Mouse (Mus musculus) MEL (cell line): ENCODE results near the gene Mbnl1. TPM values are rescaled to one million over a fixed set of nuclear protein-coding genes. Genes with fewer than 3 reads are reported as not detected.

Experiments used
- DNase-seq: peaks from one replicate; pipeline ENCODE4 v3.0.0; 2011; ENCODE audit warnings: low read depth, low spot score
- H3K27ac ChIP-seq: 2 replicates; pipeline ENCODE4 v1.5.1; 2012; ENCODE audit warnings: low read depth, mild to moderate bottlenecking, control low read depth, low read length, moderate library complexity; ENCODE audit not compliant: control insufficient read depth
- H3K27me3 ChIP-seq, 2 experiments: fragments of 150-350 bp in 1 of 2; sonication (generic) in 1 of 2; 2 replicates each; pipeline ENCODE4 v1.6.1; 2012; ENCODE audit warnings: low read length in 2 of 2, mild to moderate bottlenecking in 2 of 2, improper control_type of control experiment in 1 of 2, moderate library complexity in 1 of 2; ENCODE audit not compliant: insufficient read depth in 2 of 2, control insufficient read depth in 1 of 2
- H3K36me3 ChIP-seq, 2 experiments: 2 replicates each; pipeline ENCODE4 v1.6.1; 2012 to 2014; ENCODE audit warnings: low read length in 2 of 2, improper control_type of control experiment in 1 of 2, inconsistent platforms in 1 of 2, mild to moderate bottlenecking in 1 of 2; ENCODE audit not compliant: insufficient read depth in 2 of 2, control insufficient read depth in 1 of 2
- H3K4me1 ChIP-seq, 2 experiments: fragments of 150-350 bp in 1 of 2; sonication (generic) in 1 of 2; 2 replicates each; pipeline ENCODE4 v1.6.1; 2012; ENCODE audit warnings: low read length in 2 of 2, improper control_type of control experiment in 1 of 2, mild to moderate bottlenecking in 1 of 2; ENCODE audit not compliant: insufficient read depth in 2 of 2, control insufficient read depth in 1 of 2
- H3K4me3 ChIP-seq, 2 experiments: fragments of 150-350 bp in 1 of 2; sonication (generic) in 1 of 2; 2 replicates each; pipeline ENCODE4 v1.5.1; 2012; ENCODE audit warnings: low read depth in 2 of 2, low read length in 2 of 2, mild to moderate bottlenecking in 2 of 2, moderate library complexity in 2 of 2, control low read depth in 1 of 2, improper control_type of control experiment in 1 of 2; ENCODE audit not compliant: control insufficient read depth in 1 of 2, insufficient read depth in 1 of 2
- H3K79me2 ChIP-seq: 2 replicates; pipeline ENCODE4 v1.6.1; 2012; ENCODE audit warnings: mild to moderate bottlenecking, low read length, moderate library complexity; ENCODE audit not compliant: control insufficient read depth, poor library complexity, insufficient read depth
- H3K9ac ChIP-seq: 2 replicates; pipeline ENCODE4 v1.6.1; 2012; ENCODE audit warnings: low read depth, mild to moderate bottlenecking, control low read depth, low read length, moderate library complexity; ENCODE audit not compliant: control insufficient read depth, poor library complexity, severe bottlenecking
- H3K9me3 ChIP-seq: fragments of 150-350 bp; sonication (generic); replicated peaks from 2 replicates; pipeline ENCODE4 v1.6.1; 2012; ENCODE audit warnings: mild to moderate bottlenecking, low read length, improper control_type of control experiment, moderate library complexity; ENCODE audit not compliant: insufficient read depth
- BHLHE40 ChIP-seq: IDR thresholded peaks from 2 replicates; pipeline ENCODE4 v1.6.1; 2012; ENCODE audit warnings: low read depth, mild to moderate bottlenecking, inconsistent platforms, low read length, improper control_type of control experiment, borderline replicate concordance
- E2F4 ChIP-seq: IDR thresholded peaks from 2 replicates; pipeline ENCODE4 v1.6.1; 2011; ENCODE audit warnings: low read depth, low read length, improper control_type of control experiment, borderline replicate concordance
- ELF1 ChIP-seq: IDR thresholded peaks from 2 replicates; pipeline ENCODE4 v1.6.1; 2014; ENCODE audit warnings: low read depth, mild to moderate bottlenecking, inconsistent platforms, low read length, improper control_type of control experiment, moderate library complexity
- EP300 ChIP-seq, 2 experiments: IDR thresholded peaks; 2 replicates each; pipeline ENCODE4 v1.6.1; 2011; ENCODE audit warnings: improper control_type of control experiment in 2 of 2, low read length in 2 of 2, low read depth in 1 of 2, mild to moderate bottlenecking in 1 of 2
- ETS1 ChIP-seq: IDR thresholded peaks from 2 replicates; pipeline ENCODE4 v1.6.1; 2012; ENCODE audit warnings: low read depth, mild to moderate bottlenecking, inconsistent platforms, low read length, improper control_type of control experiment, moderate library complexity
- GABPA ChIP-seq: IDR thresholded peaks from 2 replicates; pipeline ENCODE4 v1.6.1; 2012; ENCODE audit warnings: low read depth, mild to moderate bottlenecking, inconsistent platforms, low read length, improper control_type of control experiment, moderate library complexity
- GATA1 ChIP-seq: IDR thresholded peaks from 2 replicates; pipeline ENCODE4 v1.6.1; 2011; ENCODE audit warnings: low read depth, low read length, improper control_type of control experiment
- HCFC1 ChIP-seq: IDR thresholded peaks from 2 replicates; pipeline ENCODE4 v1.6.1; 2012; ENCODE audit warnings: low read depth, mild to moderate bottlenecking, inconsistent platforms, low read length, improper control_type of control experiment, moderate library complexity
- JUND ChIP-seq: IDR thresholded peaks from 2 replicates; pipeline ENCODE4 v1.6.1; 2011; ENCODE audit warnings: low read depth, mild to moderate bottlenecking, improper control_type of control experiment, low read length
- KAT2A ChIP-seq: conservative IDR thresholded peaks from 2 replicates; pipeline ENCODE4 v1.6.1; 2012; ENCODE audit warnings: low read depth, low read length, improper control_type of control experiment, inconsistent platforms
- MAZ ChIP-seq: IDR thresholded peaks from 2 replicates; pipeline ENCODE4 v1.6.1; 2012; ENCODE audit warnings: low read depth, mild to moderate bottlenecking, inconsistent platforms, low read length, improper control_type of control experiment
- MEF2A ChIP-seq: IDR thresholded peaks from 2 replicates; pipeline ENCODE4 v1.6.1; 2014; ENCODE audit warnings: low read depth, mild to moderate bottlenecking, inconsistent platforms, low read length, improper control_type of control experiment; ENCODE audit not compliant: poor library complexity, insufficient replicate concordance, severe bottlenecking; ENCODE audit errors: extremely low read depth
- MXI1 ChIP-seq: IDR thresholded peaks from 2 replicates; pipeline ENCODE4 v1.6.1; 2011; ENCODE audit warnings: mild to moderate bottlenecking, low read depth, low read length, improper control_type of control experiment
- MYB ChIP-seq: IDR thresholded peaks from 2 replicates; pipeline ENCODE4 v1.6.1; 2011; ENCODE audit warnings: mild to moderate bottlenecking, low read depth, low read length, improper control_type of control experiment
- MYC ChIP-seq: IDR thresholded peaks from 2 replicates; pipeline ENCODE4 v1.6.1; 2011; ENCODE audit warnings: low read depth, mild to moderate bottlenecking, low read length, improper control_type of control experiment, moderate library complexity
- NELFE ChIP-seq: IDR thresholded peaks from 2 replicates; pipeline ENCODE4 v1.6.1; 2011; ENCODE audit warnings: low read depth, low read length, improper control_type of control experiment
- NRF1 ChIP-seq: IDR thresholded peaks from 2 replicates; pipeline ENCODE4 v1.6.1; 2014; ENCODE audit warnings: low read depth, mild to moderate bottlenecking, inconsistent platforms, low read length, improper control_type of control experiment, moderate library complexity; ENCODE audit not compliant: poor library complexity, insufficient read depth, severe bottlenecking
- RCOR1 ChIP-seq: IDR thresholded peaks from 2 replicates; pipeline ENCODE4 v1.6.1; 2012; ENCODE audit warnings: low read depth, mild to moderate bottlenecking, inconsistent platforms, low read length, improper control_type of control experiment
- TAL1 ChIP-seq: IDR thresholded peaks from 2 replicates; pipeline ENCODE4 v1.6.1; 2012; ENCODE audit warnings: mild to moderate bottlenecking, inconsistent platforms, low read length, moderate library complexity, mixed read lengths
- TCF12 ChIP-seq: IDR thresholded peaks from 2 replicates; pipeline ENCODE4 v1.6.1; 2014; ENCODE audit warnings: low read depth, mild to moderate bottlenecking, inconsistent platforms, low read length, improper control_type of control experiment, moderate library complexity
- USF1 ChIP-seq: IDR thresholded peaks from 2 replicates; pipeline ENCODE4 v1.6.1; 2014; ENCODE audit warnings: low read depth, mild to moderate bottlenecking, inconsistent platforms, low read length, improper control_type of control experiment, moderate library complexity
- USF2 ChIP-seq, 2 experiments: IDR thresholded peaks; 2 replicates each; pipeline ENCODE4 v1.6.1; 2011 to 2012; ENCODE audit warnings: improper control_type of control experiment in 2 of 2, low read length in 2 of 2, borderline replicate concordance in 1 of 2, inconsistent platforms in 1 of 2, low read depth in 1 of 2, mild to moderate bottlenecking in 1 of 2; ENCODE audit not compliant: insufficient read depth in 1 of 2
- ZC3H11A ChIP-seq: IDR thresholded peaks from 2 replicates; pipeline ENCODE4 v1.6.1; 2012; ENCODE audit warnings: low read depth, mild to moderate bottlenecking, inconsistent platforms, low read length, improper control_type of control experiment
- ZKSCAN1 ChIP-seq: IDR thresholded peaks from 2 replicates; pipeline ENCODE4 v1.6.1; 2012; ENCODE audit warnings: low read depth, mild to moderate bottlenecking, inconsistent platforms, low read length, improper control_type of control experiment, moderate library complexity
- ZNF384 ChIP-seq: IDR thresholded peaks from 2 replicates; pipeline ENCODE4 v1.6.1; 2012; ENCODE audit warnings: low read depth, mild to moderate bottlenecking, inconsistent platforms, low read length, improper control_type of control experiment
- polyA plus RNA-seq, 2 experiments: library from polyadenylated mRNA; stranded (reverse) in 1 of 2; unstranded in 1 of 2; fragments of >175 nt in 1 of 2; fragments of >200 nt in 1 of 2; gene quantifications; 2 replicates each; pipeline versions ENCODE4 v1.2.1 to v1.2.4; 2012; ENCODE audit warnings: low replicate concordance in 2 of 2, low read depth in 1 of 2; ENCODE audit not compliant: insufficient read length in 2 of 2, insufficient read depth in 1 of 2, missing spikeins in 1 of 2
- total RNA-seq: library from RNA; depleted of rRNA; stranded (reverse); fragments of 300-350 nt; gene quantifications from 2 replicates; pipeline ENCODE4 v1.2.3, GENCODE M21; 2012

Gene Mbnl1
- total and polyA plus RNA-seq, 3 experiments = 250 to 371 (median 341) TPM

- TF ChIP-seq MEF2A = peak; percentile 75; the same call in 1 of the 2 replicates
- TF ChIP-seq E2F4 = 0 out of 2 replicates have a peak, but pooled peaks have one; percentile 47
- no peak for TF ChIP-seq ZKSCAN1
- TF ChIP-seq JUND = 0 out of 2 replicates have a peak, but pooled peaks have one; percentile 57
- peak; percentile 96 for TF ChIP-seq GABPA
- peak; percentile 32; the same call in 1 of the 2 replicates for TF ChIP-seq NELFE
- peak; percentile 95 for TF ChIP-seq RCOR1
- TF ChIP-seq EP300 (IDR thresholded peaks at IDR 0.05; ENCODE audit: low read depth in 1 of 2, low read length in 2 of 2) = peak; percentile 98 to 99
- TF ChIP-seq GATA1 = peak; percentile 95
- TF ChIP-seq HCFC1 = peak; percentile 54; the same call in 1 of the 2 replicates
- TF ChIP-seq NRF1 = no peak
- TF ChIP-seq ELF1 = no peak
- no peak for TF ChIP-seq USF2 (IDR thresholded peaks at IDR 0.05; ENCODE audit: borderline replicate concordance in 1 of 2, insufficient read depth in 1 of 2, low read depth in 1 of 2, low read length in 2 of 2)
These were observed 130.4 kb downstream of the Mbnl1 start (continued) for GRCm38 (mm10) chr3:60602923-60603549.

GRCm38 (mm10) chr3:60603637-60604036 is 131.0 kb downstream of the Mbnl1 start:
- peaks cover 39 to 78% of the 10 kb centered on the region in 2 experiments for H3K36me3 ChIP-seq
- H3K4me1 ChIP-seq = peaks cover 41 to 53% of the 10 kb centered on the region in 2 experiments
- H3K9me3 ChIP-seq = no peaks in the 10 kb centered on the region
- DNase-seq = no peak
- H3K27me3 ChIP-seq = no peaks in the 10 kb centered on the region
- peak overlapping the region; percentile 51 for H3K9ac ChIP-seq
- TF ChIP-seq MXI1 (no peak), NELFE (0 out of 2 replicates have a peak, but pooled peaks have one; percentile 10)
- H3K27ac ChIP-seq = peak overlapping the region; percentile 100
- peak overlapping the region; percentile 17 to 31 for H3K4me3 ChIP-seq
- peaks cover 49% of the 10 kb centered on the region for H3K79me2 ChIP-seq

GRCm38 (mm10) chr3:60604205-60604604 is 131.6 kb downstream of the Mbnl1 start:
- Histone ChIP-seq H3K4me3 (no peak overlapping the region), H3K36me3 (peaks cover 37 to 77% of the 10 kb centered on the region in 2 experiments), H3K9ac (peak overlapping the region; percentile 51), H3K4me1 (peaks cover 37 to 53% of the 10 kb centered on the region in 2 experiments), H3K27me3 (no peaks in the 10 kb centered on the region), H3K9me3 (no peaks in the 10 kb centered on the region), H3K27ac (peak overlapping the region; percentile 100), H3K79me2 (peaks cover 48% of the 10 kb centered on the region)
- DNase-seq = peak; percentile 88
- TF ChIP-seq EP300 (IDR thresholded peaks at IDR 0.05; ENCODE audit: low read depth in 1 of 2, low read length in 2 of 2) (peak; percentile 76 to 95), USF2 (IDR thresholded peaks at IDR 0.05; ENCODE audit: borderline replicate concordance in 1 of 2, insufficient read depth in 1 of 2, low read depth in 1 of 2, low read length in 2 of 2) (peak in 1 of 2 experiments; percentile 61; a peak in 1 of 4 replicates), NELFE (no peak), MEF2A (peak; percentile 66; the same call in 1 of the 2 replicates), BHLHE40 (peak; percentile 94), KAT2A (no peak), NRF1 (no peak), RCOR1 (peak; percentile 62), MYC (0 out of 2 replicates have a peak, but pooled peaks have one; percentile 32), TCF12 (peak; percentile 91), TAL1 (peak; percentile 72), ETS1 (peak; percentile 99), MYB (peak; percentile 70), ZNF384 (no peak), ZC3H11A (no peak), USF1 (peak; percentile 91), MAZ (no peak)
